Mouse (Mus musculus) cerebellum, adult 2 months (tissue): ENCODE data around the gene Camk1. TPM values are rescaled to one million over a fixed set of nuclear protein-coding genes. Genes with fewer than 3 reads are reported as not detected.

Source experiments
- DNase-seq, 2 experiments: peaks; one replicate each; pipeline ENCODE4 v3.0.0; 2021
- H3K27ac ChIP-seq: fragments of 200-500 bp; 2 replicates; pipeline ENCODE4 v1.5.1; 2012; ENCODE audit warnings: low read length, control low read depth, inconsistent platforms; ENCODE audit not compliant: insufficient read depth
- H3K27me3 ChIP-seq: fragments of 200-500 bp; 2 replicates; pipeline ENCODE4 v1.6.1; 2012; ENCODE audit warnings: inconsistent platforms, mild to moderate bottlenecking, low read length, moderate library complexity; ENCODE audit not compliant: control insufficient read depth, insufficient read depth
- H3K4me1 ChIP-seq: fragments of 200-500 bp; 2 replicates; pipeline ENCODE4 v1.6.1; 2011; ENCODE audit warnings: low read length; ENCODE audit not compliant: control insufficient read depth, insufficient read depth
- H3K4me3 ChIP-seq: fragments of 200-500 bp; replicated peaks from 2 replicates; pipeline ENCODE3; 2011; ENCODE audit warnings: mild to moderate bottlenecking, low read depth, low read length, control low read depth; ENCODE audit not compliant: insufficient read depth
- CTCF ChIP-seq: fragments of 200-500 bp; IDR thresholded peaks from 2 replicates; pipeline ENCODE4 v1.5.1; 2011; ENCODE audit warnings: low read depth, mild to moderate bottlenecking, control low read depth, low read length, moderate library complexity, borderline replicate concordance; ENCODE audit not compliant: insufficient read depth
- POLR2A ChIP-seq: fragments of 200-500 bp; IDR thresholded peaks from 2 replicates; pipeline ENCODE4 v1.6.1; 2011; ENCODE audit warnings: low read length, control low read depth, borderline replicate concordance; ENCODE audit not compliant: insufficient read depth
- WGBS: fragments of 180-500 bp; shearing (Covaris S2); methylation state at CpG from one replicate; pipeline ENCODE4 v1.1.7; 2018; 5-methylcytosine and 5-hydroxymethylcytosine counted together
- polyA plus RNA-seq: library from polyadenylated mRNA; depleted of rRNA; stranded (reverse); fragments of >200 nt; gene quantifications from 2 replicates; pipeline ENCODE4 v1.2.3, GENCODE M21; 2012; rRNA removed

The Camk1 gene
- polyA plus RNA-seq, 1 experiment, result 93.0 TPM

DNA sequence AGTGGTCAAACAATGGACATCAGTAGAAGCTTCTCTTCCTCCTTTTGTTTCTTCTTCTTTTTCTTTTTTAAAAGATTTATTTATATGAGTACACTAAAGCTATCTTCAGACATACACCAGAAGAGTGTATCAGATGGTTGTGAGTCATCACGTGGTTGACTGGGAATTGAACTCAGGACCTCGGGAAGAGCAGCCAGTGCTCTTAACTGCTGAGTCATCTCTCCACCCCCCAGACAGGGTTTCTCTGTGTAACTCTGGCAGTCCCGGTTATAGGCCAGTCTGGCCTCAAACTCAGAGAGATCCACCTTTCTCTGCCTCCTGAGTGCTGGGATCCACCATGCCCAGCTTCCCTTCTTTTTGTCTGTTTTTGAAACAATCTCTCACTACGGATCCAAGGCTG, 47.1 kb downstream of the Camk1 start:
- H3K27me3 ChIP-seq, result no peaks in the 10 kb centered on the region
- H3K27ac ChIP-seq, result no peak overlapping the region
- no peak for TF ChIP-seq CTCF
- no peak for TF ChIP-seq POLR2A
- H3K4me3 ChIP-seq, result no peak overlapping the region
- 60% methylated on average over 4 of the region's 4 CpGs for WGBS
- DNase-seq, result no peak
- no peaks in the 10 kb centered on the region for H3K4me1 ChIP-seq

DNA sequence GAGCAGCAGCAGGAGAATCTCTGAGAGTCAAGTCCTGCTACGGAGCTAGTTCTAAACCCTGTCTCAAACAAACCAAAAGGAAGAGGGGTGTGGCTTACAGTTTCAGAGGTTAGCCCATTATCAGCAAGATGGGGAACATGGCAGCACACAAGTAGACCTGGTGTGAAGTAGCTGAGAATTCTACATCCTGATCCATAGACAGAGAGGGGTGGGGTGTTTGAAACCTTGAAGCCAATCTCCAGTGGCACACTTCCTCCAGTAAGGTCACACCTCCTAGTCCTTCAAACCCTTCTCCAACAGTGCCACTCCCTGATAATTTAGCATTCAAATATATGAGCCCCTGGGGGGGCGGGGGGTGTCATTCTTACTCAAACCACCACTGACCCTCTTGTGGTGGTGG, 47.7 kb downstream of the Camk1 start:
- H3K4me1 ChIP-seq, result no peaks in the 10 kb centered on the region
- no peak for DNase-seq
- TF ChIP-seq CTCF, result no peak
- TF ChIP-seq POLR2A, result no peak
- H3K27me3 ChIP-seq, result no peaks in the 10 kb centered on the region
- 76% methylated on average over 2 of the region's 2 CpGs for WGBS
- H3K4me3 ChIP-seq, result no peak overlapping the region
- H3K27ac ChIP-seq, result no peak overlapping the region

DNA sequence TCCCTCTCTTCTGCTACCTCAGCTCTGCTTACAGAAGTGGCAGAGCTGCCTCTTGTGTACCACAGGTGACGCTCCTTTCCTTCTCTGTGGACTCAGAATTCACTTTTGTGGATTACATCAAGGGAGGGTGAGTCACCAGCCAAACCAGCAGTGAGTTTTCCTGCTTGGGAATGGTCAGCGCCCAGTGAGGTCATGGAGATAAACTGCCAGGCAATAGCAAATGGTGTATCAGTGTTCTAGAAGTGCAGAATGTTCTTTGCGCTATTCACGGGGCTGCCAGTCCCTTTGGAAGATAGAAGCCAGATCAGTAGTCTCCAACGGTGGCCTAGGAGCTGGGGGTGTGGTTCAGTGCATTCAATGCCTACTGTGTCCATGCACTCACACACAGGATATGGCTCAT, 50.8 kb downstream of the Camk1 start:
- TF ChIP-seq CTCF, result no peak
- TF ChIP-seq POLR2A, result no peak
- WGBS, result 71% methylated on average over 5 of the region's 5 CpGs
- Histone ChIP-seq H3K27me3 (no peaks in the 10 kb centered on the region), H3K27ac (no peak overlapping the region), H3K4me3 (no peak overlapping the region), H3K4me1 (no peaks in the 10 kb centered on the region)
- no peak for DNase-seq

DNA sequence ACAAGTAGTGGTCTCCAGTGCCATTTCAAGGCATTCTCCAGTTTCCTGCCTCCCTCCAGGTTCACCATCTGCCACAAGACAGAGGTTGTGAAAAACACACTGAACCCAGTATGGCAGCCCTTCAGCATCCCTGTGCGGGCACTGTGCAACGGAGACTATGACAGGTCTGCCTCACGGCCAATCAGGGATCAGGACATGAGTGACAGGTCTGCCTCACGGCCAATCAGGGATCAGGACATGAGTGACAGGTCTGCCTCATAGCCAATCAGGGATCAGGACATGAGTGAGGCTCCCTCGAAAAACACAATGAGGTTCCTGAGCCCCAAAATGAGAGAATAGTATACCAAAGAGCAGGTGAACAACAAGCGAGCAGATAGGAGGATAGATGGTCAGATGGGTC, 53.4 kb downstream of the Camk1 start:
- 62% methylated on average over 6 of the region's 6 CpGs for WGBS
- TF ChIP-seq POLR2A (no peak), CTCF (no peak)
- no peaks in the 10 kb centered on the region for H3K4me1 ChIP-seq

DNA sequence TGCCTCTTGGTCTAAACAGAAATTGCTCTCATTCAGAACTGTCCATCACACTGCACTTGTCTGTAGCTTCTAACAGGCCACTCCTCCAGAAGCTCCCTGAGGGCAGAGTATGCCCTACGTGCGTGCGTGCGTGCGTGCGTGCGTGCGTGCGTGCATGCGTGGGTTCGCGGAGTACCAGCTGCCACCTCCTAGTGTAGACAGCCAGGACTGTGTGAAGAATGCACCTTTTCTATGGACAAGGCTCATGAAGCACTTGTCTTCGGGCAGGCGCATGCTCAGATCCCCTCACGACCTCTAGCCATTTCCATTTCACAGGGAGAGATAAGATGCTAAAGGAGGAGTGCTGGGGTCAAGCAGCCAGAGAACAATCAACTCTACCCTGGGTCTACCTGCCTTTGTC, 54.4 kb downstream of the Camk1 start:
- no peaks in the 10 kb centered on the region for H3K27me3 ChIP-seq
- no peak overlapping the region for H3K4me3 ChIP-seq
- no peak overlapping the region for H3K27ac ChIP-seq
- no peak for DNase-seq
- TF ChIP-seq CTCF, result no peak
- TF ChIP-seq POLR2A, result no peak
- WGBS, result 90% methylated on average over 15 of the region's 15 CpGs
- H3K4me1 ChIP-seq, result no peaks in the 10 kb centered on the region

More for the DNA sequence above, 53.4 kb downstream of the Camk1 start:
- DNase-seq, result no peak
- Histone ChIP-seq H3K27me3 (no peaks in the 10 kb centered on the region), H3K27ac (no peak overlapping the region), H3K4me3 (no peak overlapping the region)

DNA sequence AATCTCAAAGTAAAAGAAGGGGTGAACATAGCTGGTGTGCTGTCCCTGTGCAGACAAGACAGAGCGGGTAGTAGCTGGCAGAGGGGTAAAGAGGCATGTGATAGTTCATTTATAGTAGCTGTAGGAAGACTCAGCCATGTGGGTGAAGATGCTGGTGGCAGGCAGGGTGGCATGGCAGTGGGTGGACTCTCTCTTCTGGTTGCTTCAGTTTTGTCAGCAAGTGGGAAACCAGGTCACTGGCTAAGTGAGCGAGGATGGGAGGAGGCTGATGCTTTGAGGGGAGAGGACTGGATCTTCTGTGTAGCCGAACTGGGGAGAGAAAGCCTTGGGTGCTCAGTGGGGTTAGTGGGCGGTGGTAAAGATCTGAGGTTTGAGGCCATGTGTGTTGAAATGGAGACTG, 56.5 kb downstream of the Camk1 start:
- H3K27me3 ChIP-seq, result no peaks in the 10 kb centered on the region
- DNase-seq, result no peak
- no peak overlapping the region for H3K4me3 ChIP-seq
- TF ChIP-seq CTCF (no peak), POLR2A (no peak)
- H3K27ac ChIP-seq, result no peak overlapping the region
- H3K4me1 ChIP-seq, result no peaks in the 10 kb centered on the region
- 66% methylated on average over 4 of the region's 4 CpGs for WGBS

DNA sequence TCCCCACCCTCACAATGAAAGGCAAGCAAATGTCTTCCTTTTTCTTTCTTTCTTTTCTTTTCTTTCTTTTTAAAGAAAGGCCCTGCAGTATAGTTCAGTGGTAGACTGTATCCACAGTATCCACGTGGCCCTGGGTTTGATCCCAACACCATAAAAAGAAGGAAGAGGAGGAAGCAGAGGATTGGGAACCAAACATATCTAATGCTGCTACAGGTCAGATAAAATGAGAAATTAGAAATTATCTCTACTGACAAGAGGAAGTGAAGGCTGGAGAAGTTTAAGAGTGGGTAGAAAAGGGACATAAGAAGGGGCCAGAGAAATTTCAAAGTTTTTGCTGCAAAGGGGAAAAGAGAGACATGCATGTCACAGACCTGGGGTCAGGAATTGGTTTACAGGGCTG, 57.5 kb downstream of the Camk1 start:
- no peak overlapping the region for H3K4me3 ChIP-seq
- no peak overlapping the region for H3K27ac ChIP-seq
- H3K27me3 ChIP-seq, result no peaks in the 10 kb centered on the region
- no peak for DNase-seq
- TF ChIP-seq CTCF (no peak), POLR2A (no peak)
- 58% methylated on average over 1 of the region's 1 CpGs for WGBS
- H3K4me1 ChIP-seq, result no peaks in the 10 kb centered on the region

DNA sequence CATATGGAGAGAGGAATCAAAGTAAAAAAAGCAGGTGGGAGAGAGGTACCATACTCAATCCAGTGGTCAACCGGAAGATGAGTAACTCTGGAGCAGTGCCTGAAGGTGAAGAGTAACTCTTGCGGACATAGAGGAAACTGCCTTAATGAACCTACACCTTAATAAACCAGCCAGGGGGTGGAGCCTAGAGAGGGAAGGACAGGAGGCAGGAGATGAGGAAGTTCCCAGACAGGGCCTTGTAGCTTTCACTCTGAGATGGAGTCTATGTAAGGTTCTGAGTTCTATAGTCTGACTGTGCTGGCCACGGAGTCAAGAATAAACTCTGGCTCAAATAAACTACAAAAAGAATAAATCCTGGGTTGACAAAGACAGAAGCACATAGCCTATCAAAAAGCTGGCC, 58.9 kb downstream of the Camk1 start:
- no peak for TF ChIP-seq POLR2A
- no peak for TF ChIP-seq CTCF
- 87% methylated on average over 3 of the region's 3 CpGs for WGBS
- DNase-seq, result no peak

More for the DNA sequence above, 58.9 kb downstream of the Camk1 start:
- Histone ChIP-seq H3K4me3 (no peak overlapping the region), H3K4me1 (no peaks in the 10 kb centered on the region), H3K27ac (no peak overlapping the region), H3K27me3 (no peaks in the 10 kb centered on the region)

Other genes with a start within 250 kb of the Camk1 start
- 53.1 and 57.5 TPM in 2 replicates for gene Lhfpl4, start 148.6 kb downstream of the Camk1 start, polyA plus RNA-seq
- gene Mtmr14, start 106.1 kb downstream of the Camk1 start, polyA plus RNA-seq, result 23.8 and 24.2 TPM in 2 replicates
- gene Cpne9, start 61.7 kb downstream of the Camk1 start, polyA plus RNA-seq, result 105 and 114 TPM in 2 replicates
- gene Brpf1, start 36.8 kb downstream of the Camk1 start, polyA plus RNA-seq, result 48.1 and 53.4 TPM in 2 replicates
- gene Ogg1, start 17.0 kb downstream of the Camk1 start, polyA plus RNA-seq, result 11.0 and 11.6 TPM in 2 replicates
- 48.2 and 49.4 TPM in 2 replicates for gene Tada3, start 33.9 kb upstream of the Camk1 start, polyA plus RNA-seq
- gene Arpc4, start 34.1 kb upstream of the Camk1 start, polyA plus RNA-seq, result 137 and 152 TPM in 2 replicates
- gene Ttll3, start 45.3 kb upstream of the Camk1 start, polyA plus RNA-seq, result 52.2 and 62.4 TPM in 2 replicates
- gene Rpusd3, start 75.4 kb upstream of the Camk1 start, polyA plus RNA-seq, result 37.4 and 45.9 TPM in 2 replicates
- gene Cidec, start 91.8 kb upstream of the Camk1 start, polyA plus RNA-seq, result 0.10 and 0.30 TPM in 2 replicates
- 58.4 and 61.0 TPM in 2 replicates for gene Jagn1, start 98.6 kb upstream of the Camk1 start, polyA plus RNA-seq
- 4.8 and 9.2 TPM in 2 replicates for gene Il17re, start 114.5 kb upstream of the Camk1 start, polyA plus RNA-seq
- gene Il17rc, start 127.4 kb upstream of the Camk1 start, polyA plus RNA-seq, result 6.6 and 7.5 TPM in 2 replicates
- 57.4 and 58.1 TPM in 2 replicates for gene Creld1, start 139.3 kb upstream of the Camk1 start, polyA plus RNA-seq
- gene Prrt3, start 157.9 kb upstream of the Camk1 start, polyA plus RNA-seq, result 41.2 and 43.0 TPM in 2 replicates
- 91.7 and 96.7 TPM in 2 replicates for gene Emc3, start 187.7 kb upstream of the Camk1 start, polyA plus RNA-seq
- gene Fancd2, start 187.7 kb upstream of the Camk1 start, polyA plus RNA-seq, result 0.34 and 0.55 TPM in 2 replicates